Mouse (Mus musculus): ENCODE results near the gene Mcu. TPM values are rescaled to one million over a fixed set of nuclear protein-coding genes. Genes with fewer than 3 reads are reported as not detected.

The Mcu gene
- polyA plus RNA-seq, 1 experiment from 2014 or later, result 14.6 TPM

DNA sequence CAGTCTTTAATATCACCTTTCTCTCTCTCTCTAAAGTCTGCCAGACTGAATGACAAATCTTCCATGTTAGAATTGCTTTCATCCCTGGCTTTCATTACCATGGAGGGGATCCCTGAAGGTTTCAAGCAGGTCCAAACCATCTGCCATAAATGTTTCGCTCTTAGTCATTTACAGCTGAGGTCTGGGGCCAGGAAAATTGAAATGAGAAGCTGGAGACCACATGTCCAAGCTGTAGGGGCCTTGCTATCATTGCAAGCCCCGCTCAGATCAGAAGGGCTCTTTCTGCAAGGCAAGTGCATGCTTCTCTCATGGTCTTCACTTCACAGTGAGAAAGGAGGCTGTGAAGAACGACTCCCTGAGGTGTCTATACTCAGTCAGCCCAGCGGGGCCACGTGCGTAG lies 132.2 kb downstream of the Mcu start:
- ATAC-seq, result no peak
- peaks cover 9% of the 10 kb centered on the region for H3K36me3 ChIP-seq
- no peak overlapping the region for H3K27ac ChIP-seq
- no peak overlapping the region for H3K4me3 ChIP-seq
- H3K27me3 ChIP-seq (replicated peaks), result no peaks in the 10 kb centered on the region
- H3K9me3 ChIP-seq (replicated peaks), result no peaks in the 10 kb centered on the region
- no peak overlapping the region for H3K9ac ChIP-seq
- H3K4me2 ChIP-seq, result no peak overlapping the region
- no peaks in the 10 kb centered on the region for H3K4me1 ChIP-seq
- 77% methylated on average over 6 of the region's 6 CpGs for WGBS (ENCODE audit: insufficient replicate concordance)

- no peaks in the 10 kb centered on the region for H3K27me3 ChIP-seq (replicated peaks)
- WGBS (ENCODE audit: insufficient replicate concordance), result 77% methylated on average over 5 of the region's 5 CpGs
These were observed 135.1 kb downstream of the Mcu start for GRCm38 (mm10) chr10:59481381-59481780.

DNA sequence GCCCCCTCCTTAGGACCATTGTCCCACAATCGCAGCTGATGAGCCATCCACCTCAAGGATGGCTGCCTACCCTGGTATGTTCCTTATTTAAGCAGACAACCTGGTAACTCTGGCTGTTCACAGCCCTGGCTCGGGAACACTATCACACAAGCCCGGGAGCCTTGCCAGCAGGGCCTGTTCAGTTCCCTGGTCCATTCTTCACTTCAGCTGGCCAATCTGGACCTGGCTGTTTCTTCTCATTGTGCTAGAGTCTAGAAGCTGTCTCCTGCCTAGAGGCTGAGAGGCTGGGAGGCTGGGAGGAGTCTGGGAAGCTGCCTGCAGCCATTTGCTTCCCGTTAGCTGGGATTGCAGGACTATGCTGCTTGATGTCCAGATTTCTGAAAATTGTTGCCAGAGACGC lies 146.0 kb downstream of the Mcu start:
- peaks cover 5% of the 10 kb centered on the region; the same call in 1 of the 2 replicates for H3K36me3 ChIP-seq
- WGBS (ENCODE audit: insufficient replicate concordance), result 70% methylated on average over 5 of the region's 5 CpGs
- no peak overlapping the region for H3K4me3 ChIP-seq
- no peak overlapping the region for H3K4me2 ChIP-seq
- no peak overlapping the region for H3K27ac ChIP-seq
- no peak for ATAC-seq
- no peaks in the 10 kb centered on the region for H3K27me3 ChIP-seq (replicated peaks)
- H3K9ac ChIP-seq, result no peak overlapping the region
- H3K9me3 ChIP-seq (replicated peaks), result no peaks in the 10 kb centered on the region
- no peaks in the 10 kb centered on the region for H3K4me1 ChIP-seq

More at GRCm38 (mm10) chr10:59481381-59481780, 135.1 kb downstream of the Mcu start:
- Histone ChIP-seq H3K27ac (no peak overlapping the region), H3K4me3 (no peak overlapping the region), H3K4me2 (no peak overlapping the region), H3K36me3 (no peaks in the 10 kb centered on the region), H3K9ac (no peak overlapping the region), H3K9me3 (replicated peaks) (0 out of 2 replicates have a peak, but pooled peaks cover 4% of the 10 kb centered on the region), H3K4me1 (no peaks in the 10 kb centered on the region)
- ATAC-seq, result no peak

- no peaks in the 10 kb centered on the region for H3K4me1 ChIP-seq
- no peak overlapping the region for H3K27ac ChIP-seq
- ATAC-seq, result no peak
- 78% methylated on average over 12 of the region's 12 CpGs for WGBS (ENCODE audit: insufficient replicate concordance)
- H3K27me3 ChIP-seq (replicated peaks), result no peaks in the 10 kb centered on the region
- no peak overlapping the region for H3K4me3 ChIP-seq
- no peak overlapping the region for H3K9ac ChIP-seq
- no peak overlapping the region for H3K4me2 ChIP-seq
- peaks cover 5% of the 10 kb centered on the region; the same call in 1 of the 2 replicates for H3K36me3 ChIP-seq
- H3K9me3 ChIP-seq (replicated peaks), result no peaks in the 10 kb centered on the region
These were observed 149.2 kb downstream of the Mcu start for GRCm38 (mm10) chr10:59467297-59467696.

- no peak overlapping the region for H3K27ac ChIP-seq
- H3K4me2 ChIP-seq, result no peak overlapping the region
- ATAC-seq, result no peak
- H3K36me3 ChIP-seq, result peaks cover 7% of the 10 kb centered on the region; the same call in 1 of the 2 replicates
- no peaks in the 10 kb centered on the region for H3K4me1 ChIP-seq
- no peak overlapping the region for H3K9ac ChIP-seq
- H3K4me3 ChIP-seq, result no peak overlapping the region
- WGBS (ENCODE audit: insufficient replicate concordance), result 81% methylated on average over 4 of the region's 4 CpGs
- no peaks in the 10 kb centered on the region for H3K27me3 ChIP-seq (replicated peaks)
- no peaks in the 10 kb centered on the region for H3K9me3 ChIP-seq (replicated peaks)
These were observed 149.9 kb downstream of the Mcu start for GRCm38 (mm10) chr10:59466626-59467025.

DNA sequence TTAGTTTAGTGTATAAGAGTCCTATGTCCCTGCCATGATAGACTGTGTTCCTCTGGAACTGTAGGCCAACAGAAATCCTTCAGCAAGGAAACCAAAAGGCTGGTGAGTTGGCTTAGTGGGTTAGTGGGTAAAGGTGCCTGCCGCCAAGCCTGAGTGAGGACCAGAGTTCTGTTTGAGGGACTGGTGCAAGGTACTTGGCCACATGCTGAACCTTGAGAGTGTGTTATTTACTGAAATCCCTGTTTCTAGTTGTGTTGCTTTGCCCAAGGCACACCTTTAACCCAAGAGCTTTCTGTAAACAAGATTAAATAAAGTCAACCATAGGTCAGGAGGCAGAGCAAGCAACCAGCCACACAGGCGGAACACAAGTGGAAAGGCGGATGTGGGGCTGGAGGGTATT lies 150.9 kb downstream of the Mcu start:
- Histone ChIP-seq H3K27ac (no peak overlapping the region), H3K27me3 (replicated peaks) (no peaks in the 10 kb centered on the region), H3K9me3 (replicated peaks) (no peaks in the 10 kb centered on the region), H3K36me3 (peaks cover 7% of the 10 kb centered on the region; the same call in 1 of the 2 replicates), H3K9ac (no peak overlapping the region), H3K4me3 (no peak overlapping the region), H3K4me2 (no peak overlapping the region), H3K4me1 (no peaks in the 10 kb centered on the region)
- ATAC-seq, result no peak
- WGBS (ENCODE audit: insufficient replicate concordance), result 78% methylated on average over 3 of the region's 3 CpGs

DNA sequence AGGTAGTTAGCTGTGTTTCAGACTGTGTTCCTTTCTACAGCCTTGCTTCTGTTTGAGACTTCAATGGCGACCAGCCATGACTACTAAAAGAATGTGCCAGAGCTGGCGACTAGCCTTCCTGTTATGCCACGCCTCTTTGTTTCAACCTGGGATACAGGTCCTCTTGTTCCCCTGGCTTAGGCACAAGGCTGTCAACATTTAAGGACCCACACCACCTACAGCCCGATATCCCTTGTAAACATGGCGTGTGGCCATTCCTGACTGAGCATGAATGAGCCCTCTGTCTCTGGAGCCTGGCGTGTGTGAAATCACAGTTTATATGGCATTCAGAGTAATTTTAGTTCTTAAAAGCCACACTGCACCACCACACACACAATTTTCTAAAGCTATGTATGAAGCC lies 154.2 kb downstream of the Mcu start:
- Histone ChIP-seq H3K4me2 (no peak overlapping the region), H3K27ac (no peak overlapping the region), H3K9me3 (replicated peaks) (no peaks in the 10 kb centered on the region), H3K9ac (no peak overlapping the region), H3K36me3 (peaks cover 7% of the 10 kb centered on the region; the same call in 1 of the 2 replicates), H3K4me3 (no peak overlapping the region), H3K4me1 (no peaks in the 10 kb centered on the region), H3K27me3 (replicated peaks) (no peaks in the 10 kb centered on the region)
- 81% methylated on average over 6 of the region's 6 CpGs for WGBS (ENCODE audit: insufficient replicate concordance)
- ATAC-seq, result no peak

GRCm38 (mm10) chr10:59459767-59460166 lies 156.7 kb downstream of the Mcu start:
- WGBS (ENCODE audit: insufficient replicate concordance), result 83% methylated on average over 12 of the region's 12 CpGs

GRCm38 (mm10) chr10:59454631-59455030 lies 161.9 kb downstream of the Mcu start:
- no peak overlapping the region for H3K4me2 ChIP-seq
- no peak for ATAC-seq
- H3K36me3 ChIP-seq, result no peaks in the 10 kb centered on the region; the same call in 1 of the 2 replicates
- H3K4me1 ChIP-seq, result peaks cover 6% of the 10 kb centered on the region; the same call in 1 of the 2 replicates
- H3K9me3 ChIP-seq (replicated peaks), result no peaks in the 10 kb centered on the region
- no peak overlapping the region for H3K9ac ChIP-seq
- H3K27me3 ChIP-seq (replicated peaks), result no peaks in the 10 kb centered on the region
- H3K4me3 ChIP-seq, result no peak overlapping the region
- no peak overlapping the region for H3K27ac ChIP-seq
- WGBS (ENCODE audit: insufficient replicate concordance), result 90% methylated on average over 15 of the region's 15 CpGs

More at GRCm38 (mm10) chr10:59459767-59460166, 156.7 kb downstream of the Mcu start:
- no peaks in the 10 kb centered on the region for H3K4me1 ChIP-seq
- H3K27ac ChIP-seq, result no peak overlapping the region
- no peaks in the 10 kb centered on the region for H3K9me3 ChIP-seq (replicated peaks)
- no peak overlapping the region for H3K4me2 ChIP-seq
- 0 out of 2 replicates have a peak, but pooled peaks cover 2% of the 10 kb centered on the region for H3K36me3 ChIP-seq
- H3K9ac ChIP-seq, result no peak overlapping the region
- H3K27me3 ChIP-seq (replicated peaks), result no peaks in the 10 kb centered on the region
- ATAC-seq, result no peak
- H3K4me3 ChIP-seq, result no peak overlapping the region

DNA sequence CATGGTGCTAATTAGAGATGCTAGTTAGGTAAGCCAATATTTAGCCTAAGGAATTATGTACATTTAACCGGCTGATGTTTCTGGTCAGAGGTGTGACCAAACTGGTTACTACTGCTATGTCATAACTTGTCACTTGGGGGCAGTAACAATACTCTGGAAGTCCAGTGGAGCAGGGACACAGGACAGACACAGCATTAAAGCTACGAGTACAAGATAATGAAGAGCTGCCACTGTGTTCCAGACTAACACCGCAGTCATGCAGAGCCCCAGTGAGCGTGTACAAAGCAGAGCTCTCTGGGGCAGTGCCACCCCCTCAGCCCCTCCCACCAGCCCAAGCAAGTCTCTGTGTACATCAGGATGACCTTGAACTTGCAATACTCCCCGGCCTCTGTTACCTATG lies 164.7 kb downstream of the Mcu start:
- peak; percentile 40; the same call in 1 of the 2 replicates for ATAC-seq

GRCm38 (mm10) chr10:59447546-59447945 lies 168.9 kb downstream of the Mcu start:
- Histone ChIP-seq H3K36me3 (no peaks in the 10 kb centered on the region), H3K4me1 (peaks cover 28% of the 10 kb centered on the region), H3K4me2 (no peak overlapping the region), H3K4me3 (no peak overlapping the region), H3K9me3 (replicated peaks) (no peaks in the 10 kb centered on the region), H3K9ac (no peak overlapping the region), H3K27me3 (replicated peaks) (no peaks in the 10 kb centered on the region), H3K27ac (no peak overlapping the region)
- WGBS (ENCODE audit: insufficient replicate concordance), result 54% methylated on average over 9 of the region's 9 CpGs
- no peak for ATAC-seq

More for the DNA sequence above, 164.7 kb downstream of the Mcu start:
- Histone ChIP-seq H3K36me3 (no peaks in the 10 kb centered on the region; the same call in 1 of the 2 replicates), H3K9ac (no peak overlapping the region), H3K9me3 (replicated peaks) (no peaks in the 10 kb centered on the region), H3K4me1 (peaks cover 11% of the 10 kb centered on the region; the same call in 1 of the 2 replicates), H3K4me3 (no peak overlapping the region), H3K4me2 (no peak overlapping the region), H3K27ac (no peak overlapping the region), H3K27me3 (replicated peaks) (no peaks in the 10 kb centered on the region)
- 53% methylated on average over 5 of the region's 5 CpGs for whole genome bisulfite sequencing (ENCODE audit: insufficient replicate concordance)

GRCm38 (mm10) chr10:59446911-59447437 lies 169.5 kb downstream of the Mcu start:
- Histone ChIP-seq H3K4me2 (no peak overlapping the region), H3K9ac (no peak overlapping the region), H3K4me3 (no peak overlapping the region), H3K9me3 (replicated peaks) (no peaks in the 10 kb centered on the region), H3K4me1 (peaks cover 27% of the 10 kb centered on the region), H3K36me3 (no peaks in the 10 kb centered on the region), H3K27me3 (replicated peaks) (no peaks in the 10 kb centered on the region), H3K27ac (no peak overlapping the region; the same call in 1 of the 2 replicates)
- ATAC-seq, result no peak
- 62% methylated on average over 10 of the region's 10 CpGs for WGBS (ENCODE audit: insufficient replicate concordance)

DNA sequence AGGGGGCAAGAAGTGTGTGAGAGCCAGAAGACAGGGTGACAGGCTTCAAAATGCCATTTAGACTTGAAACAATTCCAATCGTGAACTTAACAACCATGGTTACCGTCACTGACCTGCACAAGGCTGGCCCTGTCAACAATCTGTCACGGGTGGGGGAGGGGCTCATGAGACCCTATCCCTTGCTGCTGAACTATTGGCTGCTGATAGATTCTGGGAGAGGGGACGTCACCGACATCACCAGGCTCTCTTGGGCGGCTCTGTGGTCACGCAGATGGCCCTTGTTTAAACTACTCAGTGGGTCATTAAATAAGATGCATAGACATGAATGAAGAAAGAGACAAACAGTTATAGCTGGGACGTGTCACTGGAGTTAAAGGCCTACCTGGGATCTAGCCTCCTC lies 171.9 kb downstream of the Mcu start:
- ATAC-seq, result no peak
- no peaks in the 10 kb centered on the region for H3K9me3 ChIP-seq (replicated peaks)
- H3K4me3 ChIP-seq, result no peak overlapping the region
- H3K27me3 ChIP-seq (replicated peaks), result no peaks in the 10 kb centered on the region
- H3K36me3 ChIP-seq, result no peaks in the 10 kb centered on the region
- 23% methylated on average over 8 of the region's 8 CpGs for WGBS (ENCODE audit: insufficient replicate concordance)
- no peak overlapping the region for H3K27ac ChIP-seq
- H3K4me2 ChIP-seq, result no peak overlapping the region
- peaks cover 25% of the 10 kb centered on the region for H3K4me1 ChIP-seq
- no peak overlapping the region for H3K9ac ChIP-seq

Measured in liver, embryonic 12.5 days (tissue).